Mouse (Mus musculus) megakaryocyte-erythroid progenitor cell, adult 5-6 weeks (primary cell): ENCODE results near the gene Irf4. TPM values are rescaled to one million over a fixed set of nuclear protein-coding genes. Genes with fewer than 3 reads are reported as not detected.

Source experiments
- ATAC-seq: replicated peaks from 2 replicates; pipeline ENCODE4 v1.8.0; 2016; ENCODE audit warnings: mild to moderate bottlenecking, inconsistent platforms; ENCODE audit not compliant: severe bottlenecking, poor library complexity, low FRiP score, low TSS enrichment
- total RNA-seq, 2 experiments: library from RNA; stranded (forward) in 1 of 2; stranded (reverse) in 1 of 2; fragments of 200-1000, 215-1000 nt in 1 of 2; fragments of >200 nt in 1 of 2; fragmentation: Nextera tagmentation in 1 of 2; gene quantifications; 2 replicates each; pipeline ENCODE4 v1.2.3; 2014 to 2017

The Irf4 gene
- total RNA-seq, 2 experiments from 2014 or later, result 0.96 to 1.4 TPM

DNA sequence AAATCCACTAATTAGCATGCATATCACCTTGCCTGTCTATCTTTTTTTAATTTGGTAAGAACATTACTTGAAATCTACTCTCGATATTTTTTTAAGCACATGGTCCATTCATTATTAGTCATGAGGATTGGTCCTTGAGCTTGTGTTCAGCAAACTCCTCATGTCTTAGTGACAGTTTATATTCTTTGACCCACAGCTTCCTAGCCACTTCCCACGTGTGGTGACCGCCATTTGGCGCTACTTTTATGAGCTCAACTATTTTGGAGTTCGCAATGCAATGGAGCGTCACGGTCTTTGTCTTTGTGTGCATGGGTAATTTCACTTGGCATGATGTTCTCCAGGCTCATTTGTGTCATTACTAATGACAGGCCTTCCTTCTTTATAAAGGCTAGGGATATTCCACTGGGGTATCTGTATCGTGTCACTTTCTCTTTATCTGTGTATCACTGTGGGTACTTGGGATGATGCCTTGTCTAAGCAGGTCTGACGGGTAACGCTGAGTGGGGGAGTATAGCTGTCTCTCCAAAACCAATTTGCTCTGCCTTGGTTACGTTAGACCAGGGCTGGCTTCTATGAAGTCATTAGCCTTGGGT is 9.9 kb downstream of the Irf4 start:
- ATAC-seq, result no peak

DNA sequence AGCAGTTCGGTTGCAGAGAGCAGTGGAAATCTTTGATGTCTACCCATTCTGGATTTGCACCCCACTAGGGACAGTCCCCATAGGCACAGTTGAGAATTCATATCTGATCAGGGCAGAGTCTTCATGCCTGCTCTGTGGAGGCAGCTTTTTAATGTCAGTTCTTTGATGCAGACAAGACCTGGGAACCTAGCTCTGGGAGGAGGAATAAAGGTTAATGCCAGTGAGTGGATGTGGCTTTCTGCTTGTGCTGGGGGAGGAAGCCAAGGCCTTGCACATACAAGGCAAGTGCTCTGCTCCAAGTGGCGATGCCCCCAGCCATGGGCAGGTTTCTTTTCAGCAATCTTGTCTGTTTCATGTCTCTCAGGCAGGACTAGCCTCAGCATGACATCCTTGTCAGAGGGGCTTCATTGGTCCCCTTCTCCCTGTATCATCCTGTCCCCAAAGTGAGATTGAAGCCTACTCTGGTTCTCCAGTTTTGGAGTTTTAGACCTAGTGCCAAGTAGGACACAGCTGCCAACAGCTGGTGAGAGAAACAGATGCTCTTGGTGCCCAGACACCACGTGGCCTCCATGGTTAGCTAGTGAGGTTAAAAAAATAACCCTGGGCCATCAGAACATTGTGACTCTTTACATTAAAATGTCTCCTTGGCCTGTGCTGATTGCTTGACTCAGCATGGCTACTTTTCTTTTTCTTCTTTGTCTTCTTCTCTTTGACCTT is 11.5 kb downstream of the Irf4 start:
- ATAC-seq, result no peak

DNA sequence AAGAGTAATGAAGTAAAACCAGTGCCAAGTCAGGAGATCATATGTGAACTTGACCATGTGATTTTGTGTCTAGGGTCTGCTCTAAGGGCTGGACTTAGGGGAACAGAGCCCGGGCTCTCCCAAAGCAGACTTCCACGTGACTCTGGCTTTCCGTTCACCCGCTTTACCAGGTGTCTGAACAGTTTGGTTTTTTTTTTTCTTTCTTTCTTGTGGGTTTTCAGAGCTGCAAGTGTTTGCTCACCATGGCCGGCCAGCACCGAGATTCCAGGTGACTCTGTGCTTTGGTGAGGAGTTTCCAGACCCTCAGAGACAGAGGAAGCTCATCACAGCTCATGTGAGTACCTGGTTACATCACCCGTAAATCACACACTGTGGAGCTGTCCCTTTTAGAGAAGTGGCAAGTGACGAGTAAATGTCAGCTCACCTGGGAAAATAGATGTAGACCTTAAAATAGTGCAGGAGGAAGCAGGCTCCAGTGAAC is 12.2 kb downstream of the Irf4 start:
- no peak for ATAC-seq

DNA sequence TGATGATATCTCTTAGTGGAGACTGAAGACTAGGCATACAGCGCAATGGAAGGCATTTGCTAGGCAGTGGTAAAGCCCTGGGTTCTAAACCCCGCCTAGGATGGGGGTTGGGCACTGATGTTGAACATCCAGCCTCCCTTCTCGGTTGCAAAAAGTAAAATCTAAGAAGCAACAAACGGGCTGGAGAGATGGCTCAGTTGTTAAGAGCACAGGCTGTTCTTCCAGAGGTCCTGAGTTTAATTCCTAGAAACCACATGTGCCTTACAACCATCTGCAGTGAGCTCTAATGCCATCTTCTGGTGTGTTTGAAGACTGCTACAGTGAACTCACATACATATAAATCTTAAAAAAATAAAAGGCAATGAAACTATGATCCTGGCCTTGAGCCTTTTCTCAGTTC is 13.2 kb downstream of the Irf4 start:
- no peak for ATAC-seq

DNA sequence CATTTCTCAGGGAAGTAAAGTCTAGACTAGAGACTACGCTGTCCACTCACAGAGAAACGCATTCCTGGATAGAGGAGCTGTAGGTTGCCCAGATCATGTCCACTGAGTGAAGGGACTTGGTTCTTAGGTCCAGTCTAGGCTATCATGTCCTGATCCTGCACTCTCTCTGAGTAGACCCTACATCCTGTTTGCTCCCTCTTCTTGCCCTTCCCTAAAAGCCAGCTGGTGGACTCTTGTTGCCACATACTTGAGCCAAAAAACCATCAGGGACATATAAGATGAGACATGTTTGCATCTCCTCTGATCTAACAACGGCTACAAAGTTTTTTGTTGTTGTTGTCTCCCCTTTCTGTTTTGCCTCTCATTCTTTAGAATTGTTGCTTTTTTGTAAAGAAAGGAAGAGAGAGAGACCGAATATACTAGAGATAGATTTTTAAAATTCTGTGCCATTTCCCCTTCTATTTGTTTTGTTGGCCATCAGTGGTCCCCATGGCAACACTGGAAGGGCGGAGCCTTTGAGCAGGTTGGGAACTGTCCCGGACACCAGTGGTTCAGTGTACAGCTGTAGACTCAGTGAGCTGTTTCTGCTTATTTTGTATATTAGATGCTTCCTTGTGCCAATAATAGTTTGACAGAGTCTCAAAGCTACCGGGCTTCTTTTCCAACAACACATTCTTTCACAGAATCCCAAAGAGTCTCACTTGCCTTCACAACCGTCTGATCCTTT is 15.2 kb downstream of the Irf4 start:
- no peak for ATAC-seq

DNA sequence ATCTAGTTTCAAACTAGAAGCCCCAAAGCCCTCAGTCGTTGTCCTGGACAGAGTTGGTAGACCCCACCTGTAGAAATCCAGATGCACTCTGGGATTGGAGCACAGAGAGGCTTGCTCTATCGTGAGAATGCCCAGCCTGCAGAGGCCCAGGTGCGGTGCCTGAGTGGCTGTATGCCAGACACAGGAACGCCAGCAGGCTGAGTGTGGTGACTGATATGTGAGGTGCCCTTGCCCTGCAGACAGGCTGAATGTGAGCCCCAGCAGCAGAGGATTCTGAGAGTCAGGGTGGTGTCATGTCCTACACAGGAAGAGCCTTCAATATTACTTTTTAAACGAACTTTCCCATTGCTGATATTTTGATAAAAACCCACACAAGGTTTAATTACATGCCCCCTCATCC is 16.9 kb downstream of the Irf4 start:
- ATAC-seq, result no peak

DNA sequence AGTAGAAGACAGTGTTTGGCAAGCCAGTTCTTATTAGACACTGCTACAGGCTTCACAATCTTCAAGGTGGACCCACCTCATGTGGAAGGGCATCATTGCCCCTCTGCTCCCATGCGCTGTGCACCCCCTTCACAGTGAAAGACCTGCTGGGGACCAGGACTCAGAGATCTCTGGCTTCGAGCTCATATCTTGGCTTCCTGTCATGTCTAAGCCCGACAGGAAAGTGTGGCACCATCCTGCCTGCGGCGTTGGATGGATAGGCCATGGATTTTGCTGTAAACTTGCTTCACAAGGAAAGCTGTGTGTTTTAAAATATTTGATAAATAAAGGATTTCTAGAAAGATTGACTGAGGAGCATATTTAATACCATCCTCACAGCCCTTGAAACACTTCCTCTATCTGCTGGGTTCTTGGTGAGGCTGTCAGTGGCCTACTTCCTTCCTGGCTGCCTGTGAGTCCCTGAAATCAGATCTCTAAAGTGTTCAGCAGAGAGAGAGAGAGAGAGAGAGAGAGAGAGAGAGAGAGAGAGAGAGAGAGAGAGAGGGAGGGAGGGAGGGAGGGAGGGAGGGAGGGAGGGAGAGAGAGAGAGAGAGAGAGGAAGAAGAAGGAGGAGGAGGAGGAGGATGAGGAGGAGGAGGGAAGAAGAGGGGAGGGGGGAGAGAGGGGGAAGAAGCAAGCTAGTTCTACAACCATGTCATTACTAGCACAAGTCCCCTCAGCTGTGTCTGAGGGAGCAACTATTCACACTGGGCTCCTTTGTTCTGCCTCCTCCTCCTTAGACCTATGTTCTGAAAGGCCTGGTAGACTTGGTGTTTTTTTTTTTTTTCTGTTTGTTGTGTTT is 17.8 kb downstream of the Irf4 start:
- ATAC-seq, result no peak

DNA sequence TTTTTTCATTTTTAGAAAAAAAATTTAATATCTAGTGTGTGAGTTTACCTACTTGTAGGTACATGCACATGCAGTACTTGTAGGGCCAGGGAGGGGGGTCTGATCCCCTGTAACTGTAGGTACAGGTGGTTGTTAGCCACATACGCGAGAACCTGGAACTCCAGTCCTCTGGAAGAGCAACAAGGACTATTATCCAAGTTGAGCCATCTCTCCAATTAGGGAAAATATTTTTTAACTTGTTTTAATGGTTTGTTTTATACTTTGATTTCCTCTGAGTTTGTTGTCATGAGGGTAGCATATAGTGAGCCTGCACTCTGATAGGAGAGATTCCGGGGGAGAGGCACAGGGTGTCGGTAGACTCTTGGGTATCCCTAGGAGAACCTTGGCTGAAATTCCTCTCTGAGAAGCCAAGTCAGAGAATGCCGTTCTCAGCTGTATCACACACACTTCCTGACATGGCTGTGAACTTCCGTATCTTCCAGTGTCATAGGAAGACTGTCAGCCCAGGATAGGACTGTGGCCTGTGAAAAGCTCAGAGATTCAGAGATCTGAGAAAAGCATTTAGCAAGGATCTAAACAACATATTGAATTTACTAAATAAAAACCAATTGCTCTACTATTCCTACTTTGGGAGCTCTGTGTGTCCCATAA is 18.6 kb downstream of the Irf4 start:
- ATAC-seq, result no peak

DNA sequence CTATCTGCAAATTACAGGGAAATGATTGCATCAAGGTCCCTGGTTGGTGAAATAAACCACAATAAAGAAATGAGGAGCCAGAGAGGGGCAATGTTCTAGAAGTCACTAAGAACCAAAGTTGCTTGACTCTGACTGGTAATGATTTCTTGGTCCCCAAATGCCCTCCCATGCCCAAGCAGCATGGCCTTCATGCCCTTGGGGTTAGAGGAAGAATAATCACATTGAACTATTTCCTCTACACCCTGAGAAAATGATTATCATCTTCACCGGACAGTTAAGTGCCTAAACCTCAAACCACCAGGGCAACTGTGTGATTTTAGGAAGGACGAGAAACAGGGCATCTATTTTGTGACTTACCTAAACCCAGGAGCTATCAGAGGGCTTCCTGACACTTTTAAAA is 27.0 kb downstream of the Irf4 start:
- no peak for ATAC-seq

DNA sequence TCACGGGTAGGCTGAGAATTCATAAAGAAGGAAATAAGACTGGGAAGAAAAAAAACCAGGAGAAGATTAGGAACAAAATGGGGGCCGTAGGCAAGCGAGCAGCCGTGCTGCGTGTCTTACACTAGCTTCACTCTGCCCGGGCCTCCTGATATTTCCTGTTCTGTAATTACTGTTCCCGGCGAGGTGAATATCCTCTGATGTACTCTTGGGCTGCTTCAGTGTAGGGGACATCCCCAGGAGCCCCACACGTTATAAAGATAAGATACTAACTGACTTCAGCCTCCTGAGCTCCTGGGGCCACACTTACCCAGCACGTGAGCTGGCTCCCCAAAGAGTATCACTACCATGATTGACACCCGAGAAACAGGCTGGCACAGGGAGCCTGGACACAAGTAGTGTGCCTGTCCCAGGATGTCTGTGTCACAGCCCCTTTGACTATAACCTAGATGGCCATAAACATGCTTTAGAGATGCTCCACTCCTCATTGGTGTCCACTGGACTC is 28.7 kb downstream of the Irf4 start:
- no peak for ATAC-seq

DNA sequence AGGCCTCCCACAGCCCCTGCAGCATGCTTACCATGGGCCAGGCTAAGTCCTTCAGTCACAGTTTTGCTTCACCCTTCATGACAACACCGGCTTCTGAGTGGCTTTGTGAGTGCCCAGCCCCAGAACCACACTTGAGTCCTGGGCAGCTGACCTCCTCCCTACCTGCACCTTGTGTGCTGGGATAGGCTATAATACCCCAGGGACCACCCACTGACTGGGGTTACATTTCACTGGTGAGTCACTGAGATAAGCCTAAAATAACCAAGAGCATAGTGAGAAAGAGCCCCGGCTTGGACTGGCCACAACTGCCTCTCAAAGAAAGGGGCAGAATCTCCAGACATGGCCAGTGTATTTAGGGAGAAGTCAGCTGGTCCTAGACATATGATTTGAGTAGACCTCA is 32.9 kb downstream of the Irf4 start:
- no peak for ATAC-seq

DNA sequence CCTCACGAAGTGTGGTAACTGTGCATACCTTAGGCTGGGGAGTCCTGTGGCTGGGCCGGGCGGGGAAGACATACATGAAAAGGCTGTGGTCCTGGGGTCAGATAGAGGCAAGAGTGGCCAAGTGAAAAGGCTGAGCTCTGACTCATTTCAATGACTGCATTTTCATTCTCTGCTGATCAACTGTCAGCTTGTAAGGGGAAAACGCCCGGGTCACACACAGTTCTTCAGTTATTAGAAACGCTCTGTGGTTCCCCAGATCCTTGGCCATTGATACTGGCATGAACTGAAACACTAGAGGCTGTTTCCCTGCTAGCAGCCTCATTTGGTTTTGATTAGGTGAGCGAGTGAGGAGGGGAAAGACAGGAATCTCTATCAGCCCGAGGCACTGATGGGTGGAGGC is 33.4 kb downstream of the Irf4 start:
- no peak for ATAC-seq

DNA sequence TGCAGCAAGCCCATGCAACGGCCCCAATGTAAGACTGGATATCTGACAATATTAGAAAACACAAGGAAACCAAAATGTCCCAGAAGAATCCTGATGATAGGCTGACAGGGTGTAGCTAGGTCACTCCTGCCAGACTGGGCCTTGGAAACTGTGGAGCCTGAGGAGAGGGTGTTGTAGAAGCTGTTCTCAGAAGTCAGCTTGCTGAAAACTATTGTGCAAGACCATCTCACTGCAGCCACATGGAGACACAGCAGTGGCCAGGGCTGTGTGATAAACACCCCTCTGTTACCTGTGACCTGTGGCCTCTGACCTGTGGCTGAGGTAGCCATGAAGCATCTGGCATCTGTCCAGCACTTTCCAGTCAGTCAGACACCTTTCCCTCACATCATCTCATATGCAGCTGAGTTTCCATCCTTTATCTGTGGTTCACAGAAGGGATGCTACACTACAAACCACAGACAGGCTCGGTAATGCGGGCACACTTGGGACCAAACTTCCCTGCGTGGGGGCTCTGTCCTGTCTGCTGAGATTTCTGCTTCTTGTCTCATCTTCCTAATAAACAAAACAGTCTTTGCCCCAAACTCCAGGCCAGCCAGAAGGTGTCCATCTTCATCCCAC is 36.5 kb downstream of the Irf4 start:
- no peak for ATAC-seq

DNA sequence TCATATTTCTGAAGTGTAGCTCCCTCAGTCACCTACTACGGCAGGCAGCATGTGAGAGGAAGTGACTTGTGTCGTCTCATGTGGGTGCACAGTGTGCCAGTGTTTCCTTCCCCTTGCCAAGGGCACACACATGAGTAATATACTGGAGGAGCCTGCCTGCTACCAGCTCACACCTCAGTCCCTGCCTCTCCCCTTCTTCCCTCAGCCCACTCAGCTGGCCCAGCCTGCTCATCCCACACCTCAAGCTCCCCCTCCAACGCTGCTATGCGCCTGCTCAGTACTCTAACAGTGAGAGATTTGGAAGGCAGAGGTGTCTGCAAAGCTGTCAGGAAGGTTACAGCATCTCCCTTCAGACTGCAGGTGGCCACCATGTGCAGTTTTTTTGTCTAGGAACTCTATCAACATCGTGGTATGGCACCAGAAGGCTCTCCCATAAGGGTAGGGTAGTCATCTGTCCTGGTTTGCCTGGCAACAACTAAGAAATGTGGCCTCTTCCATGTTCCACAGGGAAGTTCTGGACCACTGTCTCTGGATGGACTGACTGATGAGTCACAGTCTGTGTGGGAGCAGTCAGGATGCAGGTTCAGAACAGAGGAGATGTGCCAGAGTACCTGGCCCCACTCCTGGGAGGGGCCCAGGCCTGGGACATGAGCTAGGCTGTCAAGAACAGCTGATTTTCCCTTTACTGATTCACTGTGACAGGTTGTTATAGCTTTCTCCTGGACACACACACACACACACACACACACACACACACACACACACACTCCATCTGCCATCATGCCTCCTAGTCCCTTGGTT is 37.4 kb downstream of the Irf4 start:
- no peak for ATAC-seq

DNA sequence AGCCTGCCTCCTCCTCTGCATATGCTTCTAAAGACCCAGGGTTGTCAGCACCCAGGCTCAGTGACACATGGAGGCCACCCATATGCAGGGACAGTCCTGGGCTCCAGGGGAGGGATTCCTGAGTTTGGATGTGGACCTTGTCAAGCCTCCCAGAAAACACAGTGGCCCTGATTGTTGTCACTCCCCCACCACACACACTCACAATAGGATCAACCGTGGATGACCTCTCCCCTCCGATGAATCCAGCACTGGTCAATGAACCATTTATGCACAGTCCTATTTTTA is 38.0 kb downstream of the Irf4 start:
- no peak for ATAC-seq

DNA sequence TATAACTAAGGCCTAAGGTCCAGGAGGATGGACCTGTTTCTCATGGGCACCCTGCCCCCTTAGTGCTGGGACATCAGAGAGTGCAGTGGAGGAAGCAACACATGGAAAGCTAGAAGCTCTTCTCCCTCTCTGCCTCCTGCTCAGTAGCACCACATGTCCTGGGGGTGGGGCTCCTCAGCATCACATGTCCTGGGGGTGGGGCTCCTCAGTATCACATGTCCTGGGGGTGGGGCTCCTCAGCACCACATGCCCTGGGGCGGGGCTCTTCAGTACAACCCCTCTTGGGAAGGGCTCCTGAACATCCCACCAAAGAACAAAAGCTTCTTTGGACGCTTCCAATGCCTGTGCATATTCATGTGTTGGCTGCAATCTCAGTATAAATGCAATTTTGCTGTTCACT is 38.5 kb downstream of the Irf4 start:
- no peak for ATAC-seq

DNA sequence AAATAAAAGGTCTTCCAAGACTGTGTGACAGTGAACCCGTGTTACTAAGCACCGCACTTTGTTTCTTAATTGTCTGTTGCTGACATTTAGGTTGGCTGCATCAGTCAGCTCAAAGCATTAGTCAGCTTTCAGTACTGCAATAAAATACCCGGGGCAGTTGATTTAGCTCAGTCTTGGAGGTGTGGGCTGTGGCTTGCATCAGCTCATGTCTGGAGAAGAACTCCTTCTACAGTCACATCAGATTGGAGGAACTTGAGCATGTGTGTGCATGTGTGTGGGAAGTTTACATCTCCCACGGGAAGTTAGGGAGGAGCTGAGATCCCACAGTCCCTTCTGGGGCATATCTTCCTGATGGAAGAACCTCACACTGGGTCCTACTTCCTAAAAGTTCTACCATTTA is 38.9 kb downstream of the Irf4 start:
- no peak for ATAC-seq

DNA sequence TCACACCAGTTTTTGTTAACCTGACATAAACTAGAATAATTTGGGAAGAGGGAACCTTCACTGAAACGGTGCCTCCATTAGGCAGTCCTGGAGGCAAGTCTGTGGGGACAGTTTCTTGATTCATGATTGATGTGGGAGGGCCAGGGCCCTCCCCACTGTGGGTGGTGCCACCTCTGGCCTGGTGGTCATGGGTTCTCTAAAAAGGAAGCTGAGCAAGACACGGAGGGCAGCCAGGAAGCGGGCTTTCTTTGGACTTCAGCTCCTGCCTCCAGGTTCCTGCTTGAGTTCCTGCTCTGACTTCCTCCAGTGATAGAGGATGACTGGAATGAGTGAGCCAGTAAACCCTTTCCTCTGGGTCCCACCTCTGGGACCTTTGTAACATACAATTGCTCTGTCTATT is 39.4 kb downstream of the Irf4 start:
- ATAC-seq, result no peak
